Mouse (Mus musculus) cerebellum, postnatal 25 days (tissue): ENCODE results near the gene Mttp.
A peak's percentile ranks its signal among the peaks of the same experiment; 100 is the strongest.

Source experiments
- DNase-seq, 2 experiments: peaks; one replicate each; pipeline ENCODE4 v3.0.0; 2021; ENCODE audit warnings: mixed read lengths in 2 of 2

Mttp gene

GRCm38 (mm10) chr3:138078701-138079100 lies 66.1 kb downstream of the Mttp start:
- DNase-seq, result no peak

GRCm38 (mm10) chr3:138077476-138078340 lies 67.1 kb downstream of the Mttp start:
- DNase-seq, result peak; percentile 67 to 75

GRCm38 (mm10) chr3:138075209-138075608 lies 69.6 kb downstream of the Mttp start:
- peak in 1 of 2 experiments; percentile 61 for DNase-seq

- no peak for DNase-seq
Observed at GRCm38 (mm10) chr3:138074214-138074613, 70.6 kb downstream of the Mttp start.

- no peak for DNase-seq
Observed at GRCm38 (mm10) chr3:138071476-138072073, 73.2 kb downstream of the Mttp start.

GRCm38 (mm10) chr3:138071004-138071403 lies 73.8 kb downstream of the Mttp start:
- DNase-seq, result no peak

GRCm38 (mm10) chr3:138069756-138070511 lies 74.8 kb downstream of the Mttp start:
- DNase-seq, result no peak

GRCm38 (mm10) chr3:138068103-138068502 lies 76.7 kb downstream of the Mttp start:
- DNase-seq, result no peak

- no peak for DNase-seq
Observed at GRCm38 (mm10) chr3:138067288-138067687, 77.5 kb downstream of the Mttp start, which contains the start of gene Gm5105. Gm5105 (minus strand) TSS chr3:138067388.

- DNase-seq, result peak; percentile 36 to 47
Observed at GRCm38 (mm10) chr3:138066348-138066856, 78.4 kb downstream of the Mttp start.

GRCm38 (mm10) chr3:138065930-138066329 lies 78.8 kb downstream of the Mttp start:
- DNase-seq, result no peak

GRCm38 (mm10) chr3:138064732-138065645 lies 79.8 kb downstream of the Mttp start, which contains the start of gene 1110002E22Rik:
1110002E22Rik (plus strand) TSS chr3:138065052.
- DNase-seq, result peak in 1 of 2 experiments; percentile 20

- peak; percentile 67 to 80 for DNase-seq
Observed at GRCm38 (mm10) chr3:138063731-138064329, 80.9 kb downstream of the Mttp start.

- no peak for DNase-seq
Observed at GRCm38 (mm10) chr3:138062673-138063072, 82.1 kb downstream of the Mttp start.

GRCm38 (mm10) chr3:138061205-138061911 lies 83.4 kb downstream of the Mttp start:
- no peak for DNase-seq

GRCm38 (mm10) chr3:138060429-138060828 lies 84.3 kb downstream of the Mttp start:
- DNase-seq, result no peak

- no peak for DNase-seq
Observed at GRCm38 (mm10) chr3:138058226-138058625, 86.5 kb downstream of the Mttp start.

GRCm38 (mm10) chr3:138056976-138057375 lies 87.8 kb downstream of the Mttp start:
- no peak for DNase-seq

- DNase-seq, result peak; percentile 25 to 38
Observed at GRCm38 (mm10) chr3:138053969-138054368, 90.8 kb downstream of the Mttp start.

- DNase-seq, result no peak
Observed at GRCm38 (mm10) chr3:138051431-138051830, 93.3 kb downstream of the Mttp start.

- no peak for DNase-seq
Observed at GRCm38 (mm10) chr3:138050772-138051171, 94.0 kb downstream of the Mttp start.
